Mouse (Mus musculus) thymus, postnatal 10 days (tissue): ENCODE data around the gene Fam169b.

Experiments used
- DNase-seq, 2 experiments: peaks; one replicate each; pipeline ENCODE4 v3.0.0; 2021; ENCODE audit warnings: low spot score in 2 of 2

The Fam169b gene

GRCm38 (mm10) chr7:68273515-68273914, at the start of gene Fam169b:
Gene Fam169b (plus strand): TSS chr7:68273839.
- no peak for DNase-seq

DNA sequence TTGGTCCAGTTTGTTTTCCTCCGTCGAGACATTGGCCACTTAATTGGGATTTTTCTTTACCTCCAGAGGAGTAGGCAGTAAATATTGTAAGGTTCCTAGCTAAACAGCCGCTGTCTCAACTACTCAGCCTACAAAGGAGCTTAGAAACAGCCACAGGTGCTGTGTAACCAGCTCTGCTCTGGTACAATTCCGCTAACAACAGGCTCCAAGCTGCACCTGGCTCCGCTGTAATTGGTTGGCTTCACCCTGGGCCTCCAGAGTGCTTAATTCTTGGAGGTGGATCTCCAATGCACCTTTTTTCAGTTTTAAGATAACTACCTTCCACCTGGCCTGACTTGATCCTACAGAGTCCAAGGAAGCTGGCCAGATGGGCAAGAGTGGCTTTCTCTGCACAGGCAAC, 49.6 kb upstream of the Fam169b start:
- DNase-seq: peak; percentile 62

GRCm38 (mm10) chr7:68225427-68226054, 48.1 kb upstream of the Fam169b start:
- no peak for DNase-seq

GRCm38 (mm10) chr7:68227021-68227420, 46.6 kb upstream of the Fam169b start:
- no peak for DNase-seq

DNA sequence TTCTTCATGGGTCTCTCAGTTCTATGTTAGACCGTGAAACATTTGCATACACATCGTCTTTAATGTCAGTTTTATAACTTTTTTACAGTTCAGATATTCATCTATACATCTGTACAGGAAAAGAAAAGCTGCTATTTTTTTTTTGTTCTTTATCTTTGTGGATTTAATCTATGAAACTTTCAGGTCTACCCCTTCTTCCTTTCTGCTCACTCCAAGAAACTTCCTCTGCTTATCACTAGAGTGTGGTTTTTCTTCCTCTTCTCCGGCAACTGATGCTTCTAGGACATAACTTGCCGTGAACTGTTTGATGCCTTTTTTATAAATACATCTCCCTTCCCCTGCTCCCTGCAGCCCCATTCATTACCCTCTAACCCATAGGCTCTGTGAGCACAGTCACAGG, 46.0 kb upstream of the Fam169b start:
- DNase-seq: no peak

DNA sequence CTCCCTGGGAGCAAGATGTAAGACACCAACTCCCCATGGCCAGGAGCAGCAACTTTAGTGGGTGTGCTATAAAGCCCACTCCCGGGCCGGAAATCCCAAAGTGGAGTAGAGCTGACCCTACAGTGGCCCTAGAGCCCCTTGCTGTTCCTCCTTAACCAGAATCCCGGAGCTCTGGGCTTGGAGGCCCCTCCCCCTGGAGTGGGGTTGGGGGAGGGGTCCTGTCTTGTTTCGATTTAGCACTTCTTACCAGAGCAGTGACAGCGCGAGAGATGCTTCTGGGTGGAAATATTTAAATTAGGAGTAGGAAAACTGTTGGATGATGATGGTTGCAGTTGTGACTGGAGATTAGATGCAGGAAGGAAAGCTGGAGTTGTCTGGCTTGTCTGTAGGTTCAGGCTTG, 45.1 kb upstream of the Fam169b start:
- DNase-seq: no peak

GRCm38 (mm10) chr7:68230831-68231230, 42.8 kb upstream of the Fam169b start:
- no peak for DNase-seq

DNA sequence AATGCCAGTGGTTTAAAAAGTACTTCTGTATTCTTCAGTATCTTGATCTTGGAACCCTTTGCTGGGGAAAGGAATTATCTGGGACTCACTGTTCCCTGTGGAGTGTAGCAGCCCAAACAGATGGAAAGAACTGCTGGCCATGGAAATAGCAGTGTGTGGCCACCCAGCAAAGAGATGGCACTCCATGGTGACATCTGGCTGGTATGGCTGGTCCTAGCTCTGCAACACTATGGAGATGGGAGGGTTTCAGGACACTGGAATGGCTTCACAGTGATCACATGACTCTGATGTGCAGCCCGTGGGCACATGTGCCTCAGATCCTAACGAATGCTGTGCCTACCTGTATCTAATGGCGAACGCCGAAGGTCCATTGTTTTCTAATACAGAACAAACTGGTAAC, 41.1 kb upstream of the Fam169b start:
- DNase-seq: no peak

DNA sequence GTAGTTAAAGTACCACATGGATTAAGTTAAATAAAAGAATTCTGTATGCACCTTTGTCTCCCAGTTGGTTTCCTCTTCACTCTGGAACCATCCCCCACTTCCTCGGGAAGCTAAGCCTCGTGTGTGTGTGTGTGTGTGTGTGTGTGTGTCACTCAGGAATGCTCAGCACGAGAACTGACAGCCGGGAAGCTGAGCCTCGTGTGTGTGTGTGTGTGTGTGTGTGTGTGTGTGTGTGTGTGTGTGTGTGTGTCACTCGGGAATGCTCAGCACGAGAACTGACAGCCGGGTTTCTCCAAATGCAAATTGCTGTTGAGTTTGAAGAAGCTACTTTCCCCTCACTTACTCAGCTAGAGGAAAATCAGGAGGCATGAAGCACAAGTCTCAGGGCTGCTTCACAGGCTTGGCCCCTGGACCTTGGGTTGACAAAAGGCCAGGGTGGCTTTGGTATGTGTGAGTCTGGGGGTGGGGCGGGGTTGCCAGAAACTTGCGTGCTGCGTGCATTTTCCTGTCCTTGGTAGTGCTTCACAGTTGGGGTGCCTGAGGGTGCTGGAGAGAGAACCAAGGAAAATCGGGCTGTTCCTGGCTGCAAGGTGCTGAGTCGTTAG, 39.9 kb upstream of the Fam169b start:
- DNase-seq: no peak

DNA sequence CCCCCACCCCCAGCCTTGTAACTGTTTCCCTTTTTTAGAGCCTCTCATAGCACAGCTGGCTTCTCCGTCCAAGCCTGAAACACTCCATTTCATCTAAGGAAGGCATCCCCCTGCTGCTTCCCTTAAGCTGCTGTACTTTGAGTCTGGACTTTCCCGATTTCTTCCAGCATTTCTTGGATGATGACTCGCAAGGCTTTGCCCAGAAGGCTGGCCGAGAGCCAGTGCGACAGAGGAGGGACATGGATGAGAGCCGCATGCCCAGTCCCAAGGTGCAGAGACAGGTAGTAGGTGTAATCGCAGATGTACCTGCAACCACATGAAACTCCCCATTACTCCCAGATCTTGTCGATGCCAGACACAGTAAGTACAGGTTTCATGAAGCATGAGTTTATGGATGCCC, 36.8 kb upstream of the Fam169b start:
- DNase-seq: no peak

- DNase-seq: no peak
These were observed 34.3 kb upstream of the Fam169b start for GRCm38 (mm10) chr7:68239220-68239827.

DNA sequence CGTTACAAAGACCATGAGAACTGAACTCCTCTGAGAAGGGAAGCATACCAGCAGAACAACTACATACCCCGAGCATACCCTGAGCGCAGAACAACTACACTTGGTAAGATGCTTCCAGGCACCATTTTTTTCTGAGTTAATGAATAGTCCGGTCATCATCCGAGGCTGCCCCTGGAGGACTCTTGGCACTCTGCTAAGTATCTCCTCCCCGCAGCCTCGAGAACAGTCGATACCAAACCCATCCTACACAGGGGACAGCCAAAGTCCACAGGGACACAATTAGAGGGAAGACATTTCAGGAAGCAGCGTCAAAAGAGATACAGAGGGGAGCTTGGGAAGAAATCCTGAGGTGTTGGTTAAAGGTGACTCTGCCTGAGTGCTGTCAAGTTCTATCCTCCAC, 32.4 kb upstream of the Fam169b start:
- DNase-seq: no peak

GRCm38 (mm10) chr7:68245681-68246080, 28.0 kb upstream of the Fam169b start:
- DNase-seq: no peak

DNA sequence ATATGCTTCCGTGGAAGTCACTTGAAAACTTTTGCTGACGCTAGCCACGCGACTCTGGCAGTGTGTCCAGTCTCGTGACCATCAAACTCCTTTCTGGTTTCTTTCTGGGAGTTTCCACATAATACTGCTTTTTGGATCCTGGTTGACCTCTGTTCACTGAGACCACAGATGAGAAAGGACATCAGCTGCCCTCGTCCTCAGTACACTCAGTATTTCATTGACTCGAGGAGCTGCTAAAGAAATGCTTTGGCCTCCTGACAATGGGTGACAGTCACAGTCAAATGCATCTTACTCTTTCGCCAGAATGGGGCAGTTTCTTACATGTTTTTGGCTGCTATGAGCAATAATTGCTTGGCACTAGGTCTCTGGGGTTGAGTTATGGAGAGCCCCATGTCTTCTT, 27.4 kb upstream of the Fam169b start:
- DNase-seq: no peak

DNA sequence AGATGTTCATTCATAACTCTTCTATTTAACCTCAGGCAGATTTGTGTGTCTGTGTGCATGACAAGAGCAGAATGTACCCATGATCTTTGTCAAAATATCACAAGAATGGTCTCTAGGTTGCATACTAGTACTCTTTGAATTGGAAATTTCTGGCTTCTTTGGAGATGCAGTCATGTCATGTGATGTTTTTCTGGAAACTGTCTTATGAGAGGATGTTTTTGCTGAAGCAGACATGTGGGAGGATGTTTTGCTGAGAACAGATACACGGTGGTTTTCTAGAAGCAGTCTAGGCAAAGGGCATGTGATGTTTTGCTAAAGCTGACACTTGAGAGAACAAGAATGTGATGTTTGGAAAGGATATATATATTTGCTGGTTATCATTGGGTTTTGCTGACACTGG, 23.2 kb upstream of the Fam169b start:
- DNase-seq: no peak

GRCm38 (mm10) chr7:68250902-68251301, 22.7 kb upstream of the Fam169b start:
- no peak for DNase-seq

- DNase-seq: no peak
These were observed 15.9 kb upstream of the Fam169b start for GRCm38 (mm10) chr7:68257767-68258166.

GRCm38 (mm10) chr7:68258326-68259150, 15.1 kb upstream of the Fam169b start:
- DNase-seq: no peak

DNA sequence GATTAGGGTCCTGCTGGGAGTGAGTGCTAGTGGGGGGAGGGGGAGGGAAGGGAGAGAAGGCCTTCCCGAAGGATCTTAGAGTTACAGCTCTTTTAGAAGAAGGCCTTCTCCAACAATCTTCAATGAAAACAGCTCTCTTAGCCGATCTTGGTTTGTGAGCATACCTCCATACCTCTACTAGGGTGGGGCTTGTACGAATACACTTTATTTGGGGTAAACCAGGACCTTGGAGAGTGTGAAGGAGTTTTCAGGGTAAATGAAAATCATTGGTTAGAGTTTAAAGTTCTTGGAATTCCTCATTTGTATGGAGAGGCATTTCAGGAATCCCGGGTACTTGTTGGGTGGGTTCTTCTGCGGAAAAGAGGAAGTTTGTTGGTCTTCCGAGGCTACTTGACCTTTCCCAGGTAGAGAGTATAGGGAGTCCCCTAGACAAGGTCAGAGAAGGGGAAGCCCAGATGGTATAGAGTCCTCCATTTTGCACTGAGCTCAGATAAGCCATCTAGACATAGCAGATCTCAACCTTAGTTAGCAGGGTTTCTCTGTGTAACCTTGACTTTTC, 14.0 kb upstream of the Fam169b start:
- no peak for DNase-seq

GRCm38 (mm10) chr7:68262612-68263200, 10.9 kb upstream of the Fam169b start:
- DNase-seq: no peak

GRCm38 (mm10) chr7:68263346-68264027, 10.2 kb upstream of the Fam169b start:
- DNase-seq: no peak
